25 mouse cellular contexts compared by ENCODE assay signal in the genomic region with DNA sequence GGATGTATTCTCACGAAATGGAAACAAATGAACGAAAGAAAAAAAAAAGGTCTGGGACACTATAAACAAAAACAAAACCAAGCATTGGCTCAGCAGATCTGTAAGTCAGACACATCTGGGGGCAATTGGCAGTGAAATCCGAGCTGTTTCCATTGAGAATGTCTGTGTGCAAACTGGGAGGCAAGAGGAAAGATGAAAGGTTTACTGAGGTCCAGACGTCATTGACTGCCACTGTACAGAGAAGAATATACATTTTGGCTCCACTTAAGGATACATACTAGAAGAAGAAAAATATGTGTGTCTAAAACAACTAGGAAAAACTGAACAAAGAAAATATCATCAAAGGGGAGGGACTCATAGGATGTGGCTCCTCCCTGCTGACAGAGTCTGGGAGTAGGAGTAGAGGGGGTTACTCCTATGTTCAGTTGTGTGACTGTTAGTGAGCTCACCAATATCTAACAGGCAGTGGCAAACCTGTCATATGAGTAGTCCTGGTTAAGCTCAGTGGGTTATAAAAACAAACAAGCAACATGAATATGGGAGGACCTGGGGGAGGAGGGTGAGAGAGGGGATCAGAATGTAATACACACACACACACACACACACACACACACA.
DNase-seq lines count a peak whose midpoint lies in the region; ATAC-seq lines count a peak whose summit lies in the region.
"Had no signal": no experiment of that assay in that cellular context is flagged by ENCODE, and none has a peak within 500 bp of the region (broad histone marks: within the 10 kb centered on the region; RNA-seq: fewer than 3 reads in every experiment).

No protein-coding gene starts in this region.

- no peaks in the 10 kb centered on the region for H3K36me3 ChIP-seq in forebrain, embryonic 10.5 days (replicated peaks)
- no peaks in the 10 kb centered on the region for H3K36me3 ChIP-seq in forebrain, embryonic 14.5 days (ENCODE audit: control insufficient read depth, insufficient read depth, low read length)
- H3K36me3 ChIP-seq in embryonic facial prominence, embryonic 11.5 days (replicated peaks; ENCODE audit: control insufficient read depth, insufficient read depth, low read depth, low read length), result no peaks in the 10 kb centered on the region
- no peaks in the 10 kb centered on the region for H3K36me3 ChIP-seq in limb, embryonic 11.5 days (ENCODE audit: control insufficient read depth, insufficient read depth, low read length)
- H3K36me3 ChIP-seq in kidney, embryonic 16.5 days (ENCODE audit: insufficient read depth, low read length), result no peaks in the 10 kb centered on the region
- H3K36me3 ChIP-seq: forebrain, embryonic 12.5 days; heart, embryonic 15.5 days; limb, embryonic 15.5 days; liver, embryonic 15.5 days; neural tube, embryonic 13.5 days had no signal

- ATAC-seq in forebrain, embryonic 14.5 days, result no peak
- ATAC-seq in embryonic facial prominence, embryonic 11.5 days (replicated peaks; ENCODE audit: insufficient number of reproducible peaks, low FRiP score, low TSS enrichment, low read depth), result peak; percentile 78
- peak; percentile 77; the same call in 1 of the 2 replicates for ATAC-seq in limb, embryonic 11.5 days (ENCODE audit: insufficient number of reproducible peaks, low FRiP score, low TSS enrichment, low read depth)
- no peak for ATAC-seq in kidney, embryonic 16.5 days (ENCODE audit: low FRiP score, low TSS enrichment)
- no peak for ATAC-seq in megakaryocyte progenitor cell, adult 5-6 weeks (replicated peaks; ENCODE audit: poor library complexity)
- ATAC-seq: activated CD4-positive, CD25-positive, alpha-beta regulatory T cell, adult 4 months; CD4-positive, CD25-positive, alpha-beta regulatory T cell, adult 4 months had no signal

- no peak overlapping the region for H3K4me3 ChIP-seq in forebrain, embryonic 10.5 days
- H3K4me3 ChIP-seq in forebrain, embryonic 14.5 days (ENCODE audit: low read depth, low read length), result no peak overlapping the region
- H3K4me3 ChIP-seq in embryonic facial prominence, embryonic 11.5 days (ENCODE audit: low read depth, low read length), result no peak overlapping the region
- no peak overlapping the region for H3K4me3 ChIP-seq in limb, embryonic 11.5 days (ENCODE audit: low read depth, low read length)
- no peak overlapping the region for H3K4me3 ChIP-seq in kidney, embryonic 16.5 days (ENCODE audit: low read length)
- H3K4me3 ChIP-seq: forebrain, embryonic 12.5 days; heart, embryonic 15.5 days; left cerebral cortex, adult 2 months; limb, embryonic 15.5 days; liver, embryonic 15.5 days; neural tube, embryonic 13.5 days had no signal

- WGBS in forebrain, embryonic 10.5 days, result 45% methylated on average over 4 of the region's 4 CpGs
- WGBS in forebrain, embryonic 14.5 days, result 43% methylated on average over 4 of the region's 4 CpGs
- WGBS in embryonic facial prominence, embryonic 11.5 days, result 16% methylated on average over 4 of the region's 4 CpGs
- 6% methylated on average over 4 of the region's 4 CpGs for WGBS in limb, embryonic 11.5 days
- WGBS in kidney, embryonic 16.5 days, result 17% methylated on average over 4 of the region's 4 CpGs

- DNase-seq in forebrain, embryonic 10.5 days (ENCODE audit: extremely low spot score, low spot score), result peak; percentile 27
- no peak for DNase-seq in forebrain, embryonic 14.5 days (ENCODE audit: low spot score)
- peak; percentile 2 for DNase-seq in NIH3T3 (ENCODE audit: low read depth)
- DNase-seq in embryonic facial prominence, embryonic 11.5 days (ENCODE audit: low spot score), result peak; percentile 92
- DNase-seq in limb, embryonic 11.5 days (ENCODE audit: low spot score), result peak; percentile 75
- DNase-seq in testis, postnatal 10 days (ENCODE audit: low spot score), result no peak
- DNase-seq: adrenal gland, postnatal 10 days; cerebellum, adult 11-12 months; cerebellum, postnatal 14 days; gastrocnemius, postnatal 14 days; kidney, adult 8-10 months; kidney, postnatal 36 days; layer of hippocampus, adult 9-11 months; lung, postnatal 10 days; thymus, postnatal 36 days had no signal

- H3K4me1 ChIP-seq in forebrain, embryonic 10.5 days, result peaks cover 19% of the 10 kb centered on the region
- H3K4me1 ChIP-seq in forebrain, embryonic 14.5 days (ENCODE audit: control insufficient read depth, insufficient read depth, low read length), result no peaks in the 10 kb centered on the region
- no peaks in the 10 kb centered on the region for H3K4me1 ChIP-seq in embryonic facial prominence, embryonic 11.5 days (ENCODE audit: control insufficient read depth, insufficient read depth, low read length)
- no peaks in the 10 kb centered on the region for H3K4me1 ChIP-seq in limb, embryonic 11.5 days (ENCODE audit: control insufficient read depth, insufficient read depth, low read length)
- H3K4me1 ChIP-seq in kidney, embryonic 16.5 days (ENCODE audit: insufficient read depth, low read length), result no peaks in the 10 kb centered on the region
- H3K4me1 ChIP-seq: heart, embryonic 15.5 days; limb, embryonic 15.5 days; liver, embryonic 15.5 days had no signal

- H3K9me3 ChIP-seq in forebrain, embryonic 10.5 days, result no peaks in the 10 kb centered on the region
- no peaks in the 10 kb centered on the region for H3K9me3 ChIP-seq in forebrain, embryonic 14.5 days (replicated peaks; ENCODE audit: control insufficient read depth, low read length)
- no peaks in the 10 kb centered on the region for H3K9me3 ChIP-seq in embryonic facial prominence, embryonic 11.5 days (replicated peaks; ENCODE audit: control insufficient read depth, low read length)
- H3K9me3 ChIP-seq in limb, embryonic 11.5 days (ENCODE audit: control insufficient read depth, low read length), result no peaks in the 10 kb centered on the region
- H3K9me3 ChIP-seq in kidney, embryonic 16.5 days (ENCODE audit: low read length), result no peaks in the 10 kb centered on the region
- H3K9me3 ChIP-seq: forebrain, embryonic 12.5 days; heart, embryonic 15.5 days; limb, embryonic 15.5 days; liver, embryonic 15.5 days; neural tube, embryonic 13.5 days had no signal

- H3K4me2 ChIP-seq in forebrain, embryonic 14.5 days (ENCODE audit: low read length), result no peak overlapping the region
- no peak overlapping the region for H3K4me2 ChIP-seq in embryonic facial prominence, embryonic 11.5 days (ENCODE audit: low read depth, low read length)
- no peak overlapping the region for H3K4me2 ChIP-seq in limb, embryonic 11.5 days (ENCODE audit: low read depth, severe bottlenecking)
- H3K4me2 ChIP-seq in kidney, embryonic 16.5 days (replicated peaks; ENCODE audit: low read depth, low read length), result no peak overlapping the region
- H3K4me2 ChIP-seq: forebrain, embryonic 12.5 days; heart, embryonic 15.5 days; limb, embryonic 15.5 days; liver, embryonic 15.5 days; neural tube, embryonic 13.5 days had no signal

- H3K27me3 ChIP-seq in forebrain, embryonic 10.5 days (ENCODE audit: poor library complexity, severe bottlenecking), result no peaks in the 10 kb centered on the region
- no peaks in the 10 kb centered on the region for H3K27me3 ChIP-seq in forebrain, embryonic 14.5 days (replicated peaks; ENCODE audit: control insufficient read depth, insufficient read depth, low read length)
- no peaks in the 10 kb centered on the region for H3K27me3 ChIP-seq in embryonic facial prominence, embryonic 11.5 days (ENCODE audit: control insufficient read depth, insufficient read depth, low read length)
- no peaks in the 10 kb centered on the region for H3K27me3 ChIP-seq in limb, embryonic 11.5 days (ENCODE audit: control insufficient read depth, insufficient read depth, low read length)
- no peaks in the 10 kb centered on the region for H3K27me3 ChIP-seq in kidney, embryonic 16.5 days (ENCODE audit: insufficient read depth, low read length)
- H3K27me3 ChIP-seq: forebrain, embryonic 12.5 days; heart, embryonic 15.5 days; limb, embryonic 15.5 days; liver, embryonic 15.5 days; neural tube, embryonic 13.5 days had no signal

- no peak overlapping the region for H3K9ac ChIP-seq in forebrain, embryonic 14.5 days (ENCODE audit: low read length)
- no peak overlapping the region for H3K9ac ChIP-seq in embryonic facial prominence, embryonic 11.5 days (replicated peaks; ENCODE audit: low read length)
- H3K9ac ChIP-seq in limb, embryonic 11.5 days (ENCODE audit: low read length), result no peak overlapping the region
- no peak overlapping the region for H3K9ac ChIP-seq in kidney, embryonic 16.5 days (replicated peaks; ENCODE audit: low read length)
- H3K9ac ChIP-seq: forebrain, embryonic 12.5 days; heart, embryonic 15.5 days; limb, embryonic 15.5 days; liver, embryonic 15.5 days; neural tube, embryonic 13.5 days had no signal

- H3K27ac ChIP-seq in forebrain, embryonic 10.5 days, result no peak overlapping the region
- H3K27ac ChIP-seq in forebrain, embryonic 14.5 days (ENCODE audit: low read depth, low read length), result no peak overlapping the region
- no peak overlapping the region for H3K27ac ChIP-seq in embryonic facial prominence, embryonic 11.5 days (replicated peaks; ENCODE audit: low read depth, low read length)
- no peak overlapping the region for H3K27ac ChIP-seq in limb, embryonic 11.5 days (replicated peaks; ENCODE audit: low read depth, low read length)
- H3K27ac ChIP-seq in kidney, embryonic 16.5 days (ENCODE audit: low read length), result no peak overlapping the region
- H3K27ac ChIP-seq: forebrain, embryonic 12.5 days; heart, embryonic 15.5 days; left cerebral cortex, adult 2 months; limb, embryonic 15.5 days; liver, embryonic 15.5 days; neural tube, embryonic 13.5 days had no signal

Comparison
In these comparisons a context has a peak if more than half of its experiments do, and no peak if none do; other contexts are left out.
1. DNase-seq: peak in forebrain, embryonic 10.5 days (single experiment), NIH3T3 (single experiment), embryonic facial prominence, embryonic 11.5 days (single experiment) and limb, embryonic 11.5 days (single experiment); none in forebrain, embryonic 14.5 days (single experiment) and testis, postnatal 10 days (single experiment).
2. ATAC-seq: peak in embryonic facial prominence, embryonic 11.5 days (single experiment) and limb, embryonic 11.5 days (single experiment); none in forebrain, embryonic 14.5 days (single experiment), kidney, embryonic 16.5 days (single experiment) and megakaryocyte progenitor cell, adult 5-6 weeks (single experiment).